Mouse (Mus musculus): ENCODE measurements around the gene Sirt4. TPM values are rescaled to one million over a fixed set of nuclear protein-coding genes. Genes with fewer than 3 reads are reported as not detected.

Gene Sirt4
- polyA plus RNA-seq, 1 experiment from 2014 or later, result 6.1 TPM

GRCm38 (mm10) chr5:115480101-115480500 is 4.4 kb downstream of the Sirt4 start:
- H3K9ac ChIP-seq, result peak overlapping the region; percentile 39; the same call in 1 of the 2 replicates
- no peaks in the 10 kb centered on the region for H3K36me3 ChIP-seq
- no peaks in the 10 kb centered on the region for H3K9me3 ChIP-seq (replicated peaks)
- 34% methylated on average over 27 of the region's 27 CpGs for WGBS (ENCODE audit: insufficient replicate concordance)
- peak overlapping the region; percentile 36 for H3K4me3 ChIP-seq (replicated peaks)
- H3K4me2 ChIP-seq, result peak overlapping the region; percentile 58
- H3K27ac ChIP-seq, result no peak overlapping the region
- DNase-seq (no peak), ATAC-seq (ENCODE audit: low read depth) (no peak)
- peaks cover 38% of the 10 kb centered on the region for H3K4me1 ChIP-seq (replicated peaks)
- H3K27me3 ChIP-seq, result 0 out of 2 replicates have a peak, but pooled peaks cover 1% of the 10 kb centered on the region

GRCm38 (mm10) chr5:115479561-115479960 is 5.0 kb downstream of the Sirt4 start:
- ATAC-seq (ENCODE audit: low read depth) (no peak), DNase-seq (no peak)
- Histone ChIP-seq H3K4me3 (replicated peaks) (no peak overlapping the region), H3K4me2 (peak overlapping the region; percentile 58), H3K4me1 (replicated peaks) (peaks cover 33% of the 10 kb centered on the region), H3K9me3 (replicated peaks) (no peaks in the 10 kb centered on the region), H3K36me3 (no peaks in the 10 kb centered on the region), H3K27ac (no peak overlapping the region), H3K27me3 (0 out of 2 replicates have a peak, but pooled peaks cover 7% of the 10 kb centered on the region), H3K9ac (no peak overlapping the region)
- WGBS (ENCODE audit: insufficient replicate concordance), result 66% methylated on average over 15 of the region's 15 CpGs

- H3K9ac ChIP-seq, result peak overlapping the region; percentile 43; the same call in 1 of the 2 replicates
- H3K4me2 ChIP-seq, result peak overlapping the region; percentile 59
- H3K4me3 ChIP-seq (replicated peaks), result peak overlapping the region; percentile 41
- H3K36me3 ChIP-seq, result no peaks in the 10 kb centered on the region
- WGBS (ENCODE audit: insufficient replicate concordance), result 37% methylated on average over 12 of the region's 12 CpGs
- H3K9me3 ChIP-seq (replicated peaks), result no peaks in the 10 kb centered on the region
- peaks cover 14% of the 10 kb centered on the region; the same call in 1 of the 2 replicates for H3K27me3 ChIP-seq
- DNase-seq (no peak), ATAC-seq (ENCODE audit: low read depth) (peak; percentile 21; the same call in 1 of the 2 replicates)
- peaks cover 22% of the 10 kb centered on the region for H3K4me1 ChIP-seq (replicated peaks)
- H3K27ac ChIP-seq, result no peak overlapping the region
Observed at GRCm38 (mm10) chr5:115476107-115476727, 8.3 kb downstream of the Sirt4 start.

GRCm38 (mm10) chr5:115475337-115476106 is 9.0 kb downstream of the Sirt4 start:
- peaks cover 17% of the 10 kb centered on the region; the same call in 1 of the 2 replicates for H3K27me3 ChIP-seq
- peak overlapping the region; percentile 43; the same call in 1 of the 2 replicates for H3K9ac ChIP-seq
- peaks cover 26% of the 10 kb centered on the region for H3K4me1 ChIP-seq (replicated peaks)
- WGBS (ENCODE audit: insufficient replicate concordance), result 15% methylated on average over 22 of the region's 22 CpGs
- H3K9me3 ChIP-seq (replicated peaks), result no peaks in the 10 kb centered on the region
- peak overlapping the region; percentile 41 for H3K4me3 ChIP-seq (replicated peaks)
- H3K36me3 ChIP-seq, result no peaks in the 10 kb centered on the region
- ATAC-seq (ENCODE audit: low read depth) (peak; percentile 67), DNase-seq (no peak)
- H3K4me2 ChIP-seq, result peak overlapping the region; percentile 59
- H3K27ac ChIP-seq, result no peak overlapping the region

- DNase-seq (no peak), ATAC-seq (ENCODE audit: low read depth) (no peak)
- Histone ChIP-seq H3K4me3 (replicated peaks) (peak overlapping the region; percentile 8; the same call in 1 of the 2 replicates), H3K9ac (no peak overlapping the region), H3K27me3 (peaks cover 18% of the 10 kb centered on the region; the same call in 1 of the 2 replicates), H3K4me2 (0 out of 2 replicates have a peak overlapping the region, but pooled peaks have one; percentile 12), H3K27ac (no peak overlapping the region), H3K36me3 (no peaks in the 10 kb centered on the region), H3K9me3 (replicated peaks) (no peaks in the 10 kb centered on the region), H3K4me1 (replicated peaks) (peaks cover 20% of the 10 kb centered on the region)
- WGBS (ENCODE audit: insufficient replicate concordance), result 47% methylated on average over 22 of the region's 22 CpGs
Observed at GRCm38 (mm10) chr5:115474174-115474828, 10.2 kb downstream of the Sirt4 start.

GRCm38 (mm10) chr5:115473191-115473590 is 11.3 kb downstream of the Sirt4 start:
- WGBS (ENCODE audit: insufficient replicate concordance), result 54% methylated on average over 10 of the region's 10 CpGs

GRCm38 (mm10) chr5:115470766-115471531 is 13.6 kb downstream of the Sirt4 start:
- Histone ChIP-seq H3K27ac (no peak overlapping the region), H3K9ac (no peak overlapping the region), H3K36me3 (no peaks in the 10 kb centered on the region), H3K4me2 (peak overlapping the region; percentile 12), H3K4me3 (replicated peaks) (no peak overlapping the region), H3K9me3 (replicated peaks) (no peaks in the 10 kb centered on the region), H3K4me1 (replicated peaks) (peaks cover 22% of the 10 kb centered on the region), H3K27me3 (peaks cover 21% of the 10 kb centered on the region; the same call in 1 of the 2 replicates)
- 30% methylated on average over 20 of the region's 20 CpGs for WGBS (ENCODE audit: insufficient replicate concordance)
- ATAC-seq (ENCODE audit: low read depth), result no peak
- DNase-seq, result no peak

More at GRCm38 (mm10) chr5:115473191-115473590, 11.3 kb downstream of the Sirt4 start:
- Histone ChIP-seq H3K4me3 (replicated peaks) (no peak overlapping the region), H3K36me3 (no peaks in the 10 kb centered on the region), H3K9me3 (replicated peaks) (no peaks in the 10 kb centered on the region), H3K27me3 (peaks cover 18% of the 10 kb centered on the region; the same call in 1 of the 2 replicates), H3K9ac (no peak overlapping the region), H3K27ac (no peak overlapping the region), H3K4me1 (replicated peaks) (peaks cover 20% of the 10 kb centered on the region), H3K4me2 (no peak overlapping the region)
- no peak for DNase-seq
- ATAC-seq (ENCODE audit: low read depth), result no peak

- Histone ChIP-seq H3K4me3 (replicated peaks) (no peak overlapping the region), H3K27me3 (peaks cover 17% of the 10 kb centered on the region; the same call in 1 of the 2 replicates), H3K4me1 (replicated peaks) (peaks cover 16% of the 10 kb centered on the region), H3K36me3 (no peaks in the 10 kb centered on the region), H3K4me2 (no peak overlapping the region), H3K9me3 (replicated peaks) (no peaks in the 10 kb centered on the region), H3K9ac (no peak overlapping the region), H3K27ac (no peak overlapping the region)
- WGBS (ENCODE audit: insufficient replicate concordance), result 61% methylated on average over 6 of the region's 6 CpGs
- DNase-seq (no peak), ATAC-seq (ENCODE audit: low read depth) (no peak)
Observed at GRCm38 (mm10) chr5:115469791-115470190, 14.7 kb downstream of the Sirt4 start.

- Histone ChIP-seq H3K9ac (no peak within 1 kb of the TSS), H3K4me1 (replicated peaks) (peaks cover 10% of the 10 kb centered on the region), H3K9me3 (replicated peaks) (no peaks in the 10 kb centered on the region), H3K36me3 (no peaks in the 10 kb centered on the region), H3K4me2 (no peak within 1 kb of the TSS), H3K27me3 (peaks cover 7% of the 10 kb centered on the region; the same call in 1 of the 2 replicates), H3K4me3 (replicated peaks) (no peak within 1 kb of the TSS), H3K27ac (no peak within 1 kb of the TSS)
- ATAC-seq (ENCODE audit: low read depth), result no peak
- DNase-seq, result no peak
- 26% methylated on average over 9 of the region's 9 CpGs for WGBS (ENCODE audit: insufficient replicate concordance)
Observed at GRCm38 (mm10) chr5:115465642-115466420, 18.7 kb downstream of the Sirt4 start, which contains the start of gene Pla2g1b. Pla2g1b (plus strand) TSS chr5:115466262.

Measured in liver, embryonic 13.5 days (tissue).